Mouse (Mus musculus) brain, embryonic 18.5 days (tissue): Measurements from ENCODE around the gene Urb2.
"Not testable (repeated sequence)": the region's sequence is repeated elsewhere in the genome, so short reads cannot be mapped to it uniquely, and the experiment has no call there.

Experiments used
- DNase-seq: peaks from one replicate; pipeline ENCODE4 v3.0.0-alpha.2; 2012; ENCODE audit warnings: low read depth, low spot score

Gene Urb2

GRCm38 (mm10) chr8:124014299-124014698, 7.0 kb upstream of the Urb2 start:
- not testable (repeated sequence) for DNase-seq

- DNase-seq = no peak
Measured at GRCm38 (mm10) chr8:124014751-124015150, 6.6 kb upstream of the Urb2 start.

GRCm38 (mm10) chr8:124019782-124020181, 1.5 kb upstream of the Urb2 start:
- no peak for DNase-seq

- DNase-seq = peak; percentile 14
Measured at GRCm38 (mm10) chr8:124020439-124021236, 670 bp upstream of the Urb2 start.

GRCm38 (mm10) chr8:124026265-124026664, 5.0 kb downstream of the Urb2 start:
- DNase-seq = not testable (repeated sequence)

GRCm38 (mm10) chr8:124027831-124028230, 6.5 kb downstream of the Urb2 start:
- no peak for DNase-seq

- DNase-seq = no peak
Measured at GRCm38 (mm10) chr8:124033400-124033799, 12.1 kb downstream of the Urb2 start.

- DNase-seq = no peak
Measured at GRCm38 (mm10) chr8:124038121-124038520, 16.8 kb downstream of the Urb2 start.

GRCm38 (mm10) chr8:124039351-124039750, 18.0 kb downstream of the Urb2 start:
- DNase-seq = no peak

- DNase-seq = no peak
Measured at GRCm38 (mm10) chr8:124042201-124042600, 20.9 kb downstream of the Urb2 start.

GRCm38 (mm10) chr8:124044421-124044820, 23.1 kb downstream of the Urb2 start:
- DNase-seq = no peak

- no peak for DNase-seq
Measured at GRCm38 (mm10) chr8:124044931-124045330, 23.6 kb downstream of the Urb2 start.

GRCm38 (mm10) chr8:124045856-124046255, 24.5 kb downstream of the Urb2 start:
- no peak for DNase-seq

- DNase-seq = no peak
Measured at GRCm38 (mm10) chr8:124052110-124052509, 30.8 kb downstream of the Urb2 start.

- no peak for DNase-seq
Measured at GRCm38 (mm10) chr8:124052568-124052967, 31.3 kb downstream of the Urb2 start.

- no peak for DNase-seq
Measured at GRCm38 (mm10) chr8:124056832-124057655, 35.7 kb downstream of the Urb2 start.

- no peak for DNase-seq
Measured at GRCm38 (mm10) chr8:124066325-124067058, 45.2 kb downstream of the Urb2 start.

- DNase-seq = no peak
Measured at GRCm38 (mm10) chr8:124067059-124067750, 45.9 kb downstream of the Urb2 start.

GRCm38 (mm10) chr8:124070363-124071324, 49.3 kb downstream of the Urb2 start:
- DNase-seq = peak; percentile 45

- no peak for DNase-seq
Measured at GRCm38 (mm10) chr8:124075977-124076376, 54.7 kb downstream of the Urb2 start.
